Mouse (Mus musculus) gastrocnemius, postnatal 25 days (tissue): ENCODE measurements around the gene Wfdc18. TPM values are rescaled to one million over a fixed set of nuclear protein-coding genes. Genes with fewer than 3 reads are reported as not detected.

Experiments used
- DNase-seq: peaks from one replicate; pipeline ENCODE4 v3.0.0; 2022
- total RNA-seq, 2 experiments: library from RNA; stranded (reverse); gene quantifications; 1 replicate in 1 of 2; 2 replicates in 1 of 2; pipeline ENCODE4 v1.2.3; 2021

The Wfdc18 gene
- total RNA-seq, 2 experiments from 2014 or later: not detected

GRCm38 (mm10) chr11:83743525-83743924, 34.7 kb downstream of the Wfdc18 start:
- DNase-seq: no peak

GRCm38 (mm10) chr11:83746152-83746551, 37.3 kb downstream of the Wfdc18 start:
- no peak for DNase-seq

GRCm38 (mm10) chr11:83746681-83747080, 37.9 kb downstream of the Wfdc18 start, which contains the start of gene Wfdc21:
Wfdc21 (plus strand) TSS chr11:83746940.
- DNase-seq: no peak

GRCm38 (mm10) chr11:83747376-83748265, 38.8 kb downstream of the Wfdc18 start:
- no peak for DNase-seq

GRCm38 (mm10) chr11:83753581-83754181, 44.9 kb downstream of the Wfdc18 start, which contains the start of gene Heatr6:
Heatr6 (plus strand) TSS chr11:83753696.
- peak; percentile 83 for DNase-seq

- DNase-seq: no peak
These were observed 45.4 kb downstream of the Wfdc18 start for GRCm38 (mm10) chr11:83754227-83754626.

Other genes starting within 250 kb of the Wfdc18 start
- 1 to 10 TPM; 2.5 to 4.5 TPM for gene Mmp28, start 245.9 kb upstream of the Wfdc18 start, total RNA-seq
- gene Taf15, start 235.9 kb upstream of the Wfdc18 start, total RNA-seq: 10 to 100 TPM; 20.2 to 24.3 TPM
- not detected for gene Heatr9, start 186.8 kb upstream of the Wfdc18 start, total RNA-seq
- not detected for gene Ccl5, start 178.5 kb upstream of the Wfdc18 start, total RNA-seq
- gene Ccl9, start 130.4 kb upstream of the Wfdc18 start, total RNA-seq: 1 to 10 TPM; 4.0 to 5.0 TPM
- 1 to 10 TPM; 4.7 to 8.4 TPM for gene Ccl6, start 115.9 kb upstream of the Wfdc18 start, total RNA-seq
- not detected for gene Rpl9-ps1, start 63.4 kb upstream of the Wfdc18 start, total RNA-seq
- not detected for gene Ccl3, start 59.7 kb upstream of the Wfdc18 start, total RNA-seq
- gene Ccl4, start 46.4 kb upstream of the Wfdc18 start, total RNA-seq: not detected
- 1 to 10 TPM; 1.2 to 1.9 TPM for gene Wfdc17, start 5.0 kb upstream of the Wfdc18 start, total RNA-seq
- gene Wfdc21, start 37.9 kb downstream of the Wfdc18 start, total RNA-seq: 1 to 10 TPM in 1 of 2 experiments, not detected in 1; 3.4 TPM
- gene Heatr6, start 44.7 kb downstream of the Wfdc18 start, total RNA-seq: 1 to 10 TPM; 6.4 to 7.4 TPM
- not detected for gene Hnf1b, start 141.0 kb downstream of the Wfdc18 start, total RNA-seq
- gene Ddx52, start 233.0 kb downstream of the Wfdc18 start, total RNA-seq: 1 to 10 TPM; 8.6 to 8.7 TPM